Mouse (Mus musculus): ENCODE measurements around the gene Adarb1.

DNA sequence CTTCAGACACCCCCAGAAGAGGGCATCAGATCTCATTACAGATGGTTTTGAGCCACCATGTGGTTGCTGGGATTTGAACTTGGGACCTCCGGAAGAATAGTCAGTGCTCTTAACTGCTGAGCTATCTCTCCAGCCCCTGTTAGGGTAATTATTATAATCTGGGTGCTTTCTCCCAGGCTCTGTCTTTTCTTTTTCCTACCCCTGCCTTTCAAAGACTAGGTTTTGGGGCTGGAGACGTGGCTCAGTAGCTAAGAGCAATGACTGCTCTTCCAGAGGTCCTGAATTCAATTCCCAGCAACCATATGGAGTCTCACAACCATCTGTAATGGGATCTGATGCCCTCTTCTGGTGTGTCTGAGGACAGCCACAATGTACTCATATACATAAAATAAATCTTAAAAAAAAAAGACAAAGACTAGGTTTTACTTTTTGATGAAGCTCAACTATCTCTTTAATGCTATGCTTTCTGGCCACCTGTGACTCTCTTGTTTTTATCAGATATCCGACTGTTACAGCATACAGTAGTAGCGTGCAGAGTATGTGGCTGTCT, 160.0 kb downstream of the Adarb1 start:
- no peak for TF ChIP-seq CTCF (IDR thresholded peaks at IDR 0.05; ENCODE audit: borderline replicate concordance, control insufficient read depth, extremely low read depth, insufficient read depth, low read length, poor library complexity)
- TF ChIP-seq POLR2A (IDR thresholded peaks at IDR 0.05; ENCODE audit: control insufficient read depth, extremely low read depth, insufficient read depth, low read length, poor library complexity): no peak
